Mouse (Mus musculus) CH12.LX (cell line): Measurements from ENCODE around the gene Zfp580. TPM values are rescaled to one million over a fixed set of nuclear protein-coding genes. Genes with fewer than 3 reads are reported as not detected.

Experiments
- DNase-seq: peaks from one replicate; pipeline ENCODE4 v3.0.0-alpha.2; 2013; ENCODE audit errors: extremely low read depth
- H3K27ac ChIP-seq: 2 replicates; pipeline ENCODE4 v1.5.1; 2012; ENCODE audit warnings: low read depth, mild to moderate bottlenecking, control low read depth, moderate library complexity; ENCODE audit not compliant: insufficient read depth
- H3K27me3 ChIP-seq: replicated peaks from 2 replicates; pipeline ENCODE3; 2012; ENCODE audit warnings: inconsistent platforms
- H3K36me3 ChIP-seq, 2 experiments: replicated peaks in 1 of 2; 2 replicates each; pipeline versions ENCODE3 to v1.6.1; 2012; ENCODE audit warnings: inconsistent platforms in 1 of 2, low read length in 1 of 2, mild to moderate bottlenecking in 1 of 2, mixed read lengths in 1 of 2, moderate library complexity in 1 of 2; ENCODE audit not compliant: control insufficient read depth in 1 of 2, insufficient read depth in 1 of 2
- H3K4me1 ChIP-seq, 2 experiments: 2 replicates each; pipeline ENCODE4 v1.6.1; 2012; ENCODE audit warnings: inconsistent platforms in 1 of 2, moderate library complexity in 1 of 2; ENCODE audit not compliant: insufficient read depth in 2 of 2, control insufficient read depth in 1 of 2
- H3K4me2 ChIP-seq: 2 replicates; pipeline ENCODE4 v1.6.1; 2012; ENCODE audit warnings: low read depth, mild to moderate bottlenecking, control low read depth; ENCODE audit not compliant: poor library complexity, insufficient read depth, severe bottlenecking
- H3K4me3 ChIP-seq, 3 experiments: fragments of 150-350 bp in 1 of 3; sonication (generic) in 1 of 3; replicated peaks in 1 of 3; 2 replicates each; pipeline versions ENCODE3 to v1.5.1; 2011 to 2012; ENCODE audit warnings: low read depth in 2 of 3, low read length in 2 of 3, mild to moderate bottlenecking in 2 of 3, moderate library complexity in 2 of 3, control low read depth in 1 of 3, improper control_type of control experiment in 1 of 3, inconsistent platforms in 1 of 3, mixed read lengths in 1 of 3; ENCODE audit not compliant: poor library complexity in 1 of 3
- H3K79me2 ChIP-seq: replicated peaks from 2 replicates; pipeline ENCODE4 v1.6.1; 2012; ENCODE audit warnings: mild to moderate bottlenecking, moderate library complexity; ENCODE audit not compliant: control insufficient read depth, poor library complexity, insufficient read depth, severe bottlenecking; ENCODE audit errors: extremely low read depth
- H3K9ac ChIP-seq: 2 replicates; pipeline ENCODE4 v1.6.1; 2012; ENCODE audit warnings: low read depth, mild to moderate bottlenecking, control low read depth, moderate library complexity; ENCODE audit not compliant: insufficient read depth
- H3K9me3 ChIP-seq: replicated peaks from 2 replicates; pipeline ENCODE3; 2012; ENCODE audit warnings: low read length, inconsistent platforms, mixed read lengths
- BHLHE40 ChIP-seq: IDR thresholded peaks from 2 replicates; pipeline ENCODE4 v1.6.1; 2011; ENCODE audit warnings: mild to moderate bottlenecking, low read depth, low read length, improper control_type of control experiment
- CHD1 ChIP-seq: IDR thresholded peaks from 2 replicates; pipeline ENCODE4 v1.6.1; 2012; ENCODE audit warnings: low read depth, low read length, improper control_type of control experiment, inconsistent platforms
- CHD2 ChIP-seq: IDR thresholded peaks from 2 replicates; pipeline ENCODE4 v1.6.1; 2011; ENCODE audit warnings: low read length, improper control_type of control experiment
- CTCF ChIP-seq, 2 experiments: IDR thresholded peaks in 1 of 2; conservative IDR thresholded peaks in 1 of 2; 2 replicates each; pipeline ENCODE4 v1.5.1; 2011 to 2012; ENCODE audit warnings: low read depth in 2 of 2, low read length in 2 of 2, improper control_type of control experiment in 1 of 2, inconsistent platforms in 1 of 2, mild to moderate bottlenecking in 1 of 2, moderate library complexity in 1 of 2
- E2F4 ChIP-seq: IDR thresholded peaks from 2 replicates; pipeline ENCODE4 v1.6.1; 2011; ENCODE audit warnings: low read depth, low read length, improper control_type of control experiment; ENCODE audit not compliant: insufficient replicate concordance
- ELF1 ChIP-seq: IDR thresholded peaks from 2 replicates; pipeline ENCODE4 v1.6.1; 2014; ENCODE audit warnings: low read depth, mild to moderate bottlenecking, inconsistent platforms, low read length, improper control_type of control experiment
- EP300 ChIP-seq: IDR thresholded peaks from 2 replicates; pipeline ENCODE4 v1.6.1; 2011; ENCODE audit warnings: low read length, improper control_type of control experiment
- ETS1 ChIP-seq: conservative IDR thresholded peaks from 2 replicates; pipeline ENCODE4 v1.6.1; 2012; ENCODE audit warnings: low read depth, mild to moderate bottlenecking, inconsistent platforms, low read length, improper control_type of control experiment, moderate library complexity
- GABPA ChIP-seq: IDR thresholded peaks from 2 replicates; pipeline ENCODE4 v1.6.1; 2012; ENCODE audit warnings: low read depth, low read length, improper control_type of control experiment, inconsistent platforms; ENCODE audit not compliant: insufficient replicate concordance
- HCFC1 ChIP-seq: IDR thresholded peaks from 2 replicates; pipeline ENCODE4 v1.6.1; 2012; ENCODE audit warnings: low read depth, mild to moderate bottlenecking, inconsistent platforms, low read length, improper control_type of control experiment
- IRF4 ChIP-seq: IDR thresholded peaks from 2 replicates; pipeline ENCODE4 v1.6.1; 2014; ENCODE audit warnings: low read depth, mild to moderate bottlenecking, inconsistent platforms, low read length, improper control_type of control experiment
- JUN ChIP-seq: IDR thresholded peaks from 2 replicates; pipeline ENCODE4 v1.6.1; 2011; ENCODE audit warnings: low read depth, mild to moderate bottlenecking, low read length, improper control_type of control experiment, moderate library complexity; ENCODE audit not compliant: insufficient read depth
- JUND ChIP-seq: conservative IDR thresholded peaks from 2 replicates; pipeline ENCODE4 v1.6.1; 2011; ENCODE audit warnings: low read depth, low read length, improper control_type of control experiment
- KAT2A ChIP-seq: IDR thresholded peaks from 2 replicates; pipeline ENCODE4 v1.6.1; 2012; ENCODE audit warnings: low read length, improper control_type of control experiment, inconsistent platforms; ENCODE audit not compliant: insufficient replicate concordance
- MAFK ChIP-seq: IDR thresholded peaks from 2 replicates; pipeline ENCODE4 v1.6.1; 2011; ENCODE audit warnings: low read length, improper control_type of control experiment; ENCODE audit not compliant: insufficient replicate concordance
- MAX ChIP-seq: IDR thresholded peaks from 2 replicates; pipeline ENCODE4 v1.6.1; 2011; ENCODE audit warnings: low read length, improper control_type of control experiment
- MAZ ChIP-seq: IDR thresholded peaks from 2 replicates; pipeline ENCODE4 v1.6.1; 2012; ENCODE audit warnings: low read depth, mild to moderate bottlenecking, inconsistent platforms, low read length, improper control_type of control experiment, moderate library complexity
- MEF2A ChIP-seq: IDR thresholded peaks from 2 replicates; pipeline ENCODE4 v1.6.1; 2014; ENCODE audit warnings: low read depth, mild to moderate bottlenecking, inconsistent platforms, low read length, improper control_type of control experiment, borderline replicate concordance
- MXI1 ChIP-seq: IDR thresholded peaks from 2 replicates; pipeline ENCODE4 v1.6.1; 2011; ENCODE audit warnings: mild to moderate bottlenecking, low read depth, low read length, improper control_type of control experiment
- MYC ChIP-seq: IDR thresholded peaks from 2 replicates; pipeline ENCODE4 v1.6.1; 2011; ENCODE audit warnings: low read depth, mild to moderate bottlenecking, improper control_type of control experiment, low read length
- NELFE ChIP-seq: IDR thresholded peaks from 2 replicates; pipeline ENCODE4 v1.6.1; 2011; ENCODE audit warnings: low read depth, low read length, improper control_type of control experiment
- NRF1 ChIP-seq: IDR thresholded peaks from 2 replicates; pipeline ENCODE4 v1.6.1; 2014; ENCODE audit warnings: low read depth, mild to moderate bottlenecking, inconsistent platforms, low read length, improper control_type of control experiment, moderate library complexity
- PAX5 ChIP-seq: IDR thresholded peaks from 2 replicates; pipeline ENCODE4 v1.6.1; 2012; ENCODE audit warnings: low read length, inconsistent platforms, mixed read lengths
- POLR2A ChIP-seq: IDR thresholded peaks from 2 replicates; pipeline ENCODE4 v1.6.1; 2011; ENCODE audit warnings: low read depth, mild to moderate bottlenecking, improper control_type of control experiment, low read length
- POLR2AphosphoS2 ChIP-seq: IDR thresholded peaks from 2 replicates; pipeline ENCODE4 v1.6.1; 2011; ENCODE audit warnings: low read depth, low read length, improper control_type of control experiment
- RAD21 ChIP-seq: IDR thresholded peaks from 2 replicates; pipeline ENCODE4 v1.6.1; 2011; ENCODE audit warnings: low read depth, mild to moderate bottlenecking, low read length, improper control_type of control experiment, moderate library complexity
- RCOR1 ChIP-seq: conservative IDR thresholded peaks from 2 replicates; pipeline ENCODE4 v1.6.1; 2012; ENCODE audit warnings: low read depth, mild to moderate bottlenecking, inconsistent platforms, low read length, improper control_type of control experiment
- SIN3A ChIP-seq: IDR thresholded peaks from 2 replicates; pipeline ENCODE4 v1.6.1; 2012; ENCODE audit warnings: low read length, improper control_type of control experiment, inconsistent platforms
- SMC3 ChIP-seq: IDR thresholded peaks from 2 replicates; pipeline ENCODE4 v1.6.1; 2011; ENCODE audit warnings: low read depth, low read length, improper control_type of control experiment
- TBP ChIP-seq: conservative IDR thresholded peaks from 2 replicates; pipeline ENCODE4 v1.6.1; 2011; ENCODE audit warnings: low read depth, low read length, improper control_type of control experiment
- TCF12 ChIP-seq: IDR thresholded peaks from 2 replicates; pipeline ENCODE4 v1.6.1; 2014; ENCODE audit warnings: low read depth, mild to moderate bottlenecking, inconsistent platforms, low read length, improper control_type of control experiment
- UBTF ChIP-seq: IDR thresholded peaks from 2 replicates; pipeline ENCODE4 v1.6.1; 2012; ENCODE audit warnings: low read depth, mild to moderate bottlenecking, inconsistent platforms, low read length, improper control_type of control experiment, moderate library complexity
- USF1 ChIP-seq: IDR thresholded peaks from 2 replicates; pipeline ENCODE4 v1.6.1; 2014; ENCODE audit warnings: low read depth, mild to moderate bottlenecking, inconsistent platforms, low read length, improper control_type of control experiment
- USF2 ChIP-seq: conservative IDR thresholded peaks from 2 replicates; pipeline ENCODE4 v1.6.1; 2011; ENCODE audit warnings: low read depth, low read length, improper control_type of control experiment
- ZC3H11A ChIP-seq: IDR thresholded peaks from 2 replicates; pipeline ENCODE4 v1.6.1; 2012; ENCODE audit warnings: low read depth, mild to moderate bottlenecking, inconsistent platforms, low read length, improper control_type of control experiment
- ZKSCAN1 ChIP-seq: IDR thresholded peaks from 2 replicates; pipeline ENCODE4 v1.6.1; 2012; ENCODE audit warnings: low read depth, inconsistent platforms, low read length, improper control_type of control experiment, borderline replicate concordance
- ZMIZ1 ChIP-seq: IDR thresholded peaks from 2 replicates; pipeline ENCODE4 v1.6.1; 2012; ENCODE audit warnings: low read depth, mild to moderate bottlenecking, inconsistent platforms, low read length, improper control_type of control experiment
- ZNF384 ChIP-seq: IDR thresholded peaks from 2 replicates; pipeline ENCODE4 v1.6.1; 2012; ENCODE audit warnings: low read depth, low read length, improper control_type of control experiment, inconsistent platforms
- dilution Hi-C: fragments of 300-500 bp; cut with MboI; formaldehyde crosslinking; loops from 2 replicates; pipeline ENCODE4 v1.14.3; 2020; ENCODE audit warnings: low sequenced_read_pairs; ENCODE audit not compliant: extremely low pct_unique_long_range_greater_than_20kb, extremely low pct_ligation_motif_present
- in situ Hi-C: fragments of 300-500 bp; cut with MboI; formaldehyde crosslinking; loops from 3 replicates; pipeline ENCODE4 v1.14.3; 2019; ENCODE audit warnings: low sequenced_read_pairs, low pct_ligation_motif_present, low pct_unique_long_range_greater_than_20kb, mixed read lengths
- polyA plus RNA-seq: library from polyadenylated mRNA; unstranded; fragments of >175 nt; gene quantifications from 2 replicates; pipeline ENCODE4 v1.2.1, GENCODE M21; 2012; ENCODE audit warnings: low read depth; ENCODE audit not compliant: insufficient read length
- total RNA-seq, 2 experiments: library from RNA; depleted of rRNA; stranded (reverse); fragments of 300-350 nt in 1 of 2; fragments of >200 nt in 1 of 2; gene quantifications; 2 replicates each; pipeline ENCODE4 v1.2.3; 2012 to 2014

Zfp580 gene
- total and polyA plus RNA-seq, 3 experiments, result 1.2 to 15.6 (median 2.6) TPM

- H3K4me1 ChIP-seq, result peaks cover 5 to 42% of the 10 kb centered on the region in 2 experiments
- dilution Hi-C loops (no loop called here), in situ Hi-C loops (no loop called here)
- H3K4me2 ChIP-seq, result peak within 1 kb of the TSS; percentile 83
- H3K36me3 ChIP-seq, result peaks cover 32 to 51% of the 10 kb centered on the region in 2 experiments
- H3K9ac ChIP-seq, result peak within 1 kb of the TSS; percentile 98
- H3K79me2 ChIP-seq, result peaks cover 57% of the 10 kb centered on the region
- no peaks in the 10 kb centered on the region for H3K27me3 ChIP-seq
- H3K27ac ChIP-seq, result peak within 1 kb of the TSS; percentile 94
- H3K9me3 ChIP-seq, result no peaks in the 10 kb centered on the region
- peak; percentile 12; the same call in 1 of the 2 replicates for TF ChIP-seq ZKSCAN1
- no peak for TF ChIP-seq JUND
- peak; percentile 78 for TF ChIP-seq ETS1
- no peak for TF ChIP-seq MAFK
- no peak; the same call in 1 of the 2 replicates for TF ChIP-seq NELFE
- TF ChIP-seq ZMIZ1, result peak; percentile 69
- TF ChIP-seq GABPA, result peak; percentile 22; the same call in 1 of the 2 replicates
- TF ChIP-seq CHD1, result no peak
- peak; percentile 89 for TF ChIP-seq SIN3A
- 0 out of 2 replicates have a peak, but pooled peaks have one; percentile 37 for TF ChIP-seq TBP
- peak; percentile 57 for TF ChIP-seq NRF1
- TF ChIP-seq IRF4, result no peak; the same call in 1 of the 2 replicates
- TF ChIP-seq EP300, result no peak
- TF ChIP-seq ZNF384, result no peak
- TF ChIP-seq MYC, result no peak
- peak; percentile 48 for TF ChIP-seq USF1
- peak; percentile 99 for TF ChIP-seq ELF1
- TF ChIP-seq UBTF, result no peak
- peak; percentile 78 for TF ChIP-seq MEF2A
- TF ChIP-seq BHLHE40, result peak; percentile 99
- no peak for TF ChIP-seq JUN
- TF ChIP-seq KAT2A, result peak; percentile 90; the same call in 1 of the 2 replicates
- TF ChIP-seq PAX5, result no peak
- TF ChIP-seq MAZ, result peak; percentile 86
- TF ChIP-seq ZC3H11A, result no peak
- peak; percentile 74 for TF ChIP-seq POLR2A
- TF ChIP-seq POLR2AphosphoS2, result peak; percentile 96
- TF ChIP-seq USF2, result no peak; the same call in 1 of the 2 replicates
- TF ChIP-seq MAX, result peak; percentile 55; the same call in 1 of the 2 replicates
- peak; percentile 93 for TF ChIP-seq HCFC1
- TF ChIP-seq RCOR1, result no peak
- TF ChIP-seq RAD21, result no peak
- TF ChIP-seq TCF12, result peak; percentile 59
- no peak for TF ChIP-seq CTCF (conservative IDR thresholded peaks at IDR 0.05 in 1 of 2, IDR thresholded peaks at IDR 0.05 in 1 of 2; ENCODE audit: low read depth in 2 of 2, low read length in 2 of 2)
- TF ChIP-seq SMC3, result no peak
- peak; percentile 85 for TF ChIP-seq CHD2
- no peak for TF ChIP-seq E2F4
- no peak; the same call in 1 of the 2 replicates for TF ChIP-seq MXI1
- peak; percentile 97 for DNase-seq
- H3K4me3 ChIP-seq, result peak within 1 kb of the TSS; percentile 93 to 100 (median 99)
Observed at GRCm38 (mm10) chr7:5080010-5080751, 28.8 kb downstream of the Zfp580 start, which contains the start of gene Epn1. Gene Epn1, plus strand, starts transcription at chr7:5080235.
